Comparison of ENCODE assay signal across 9 mouse cellular contexts in the genomic region with DNA sequence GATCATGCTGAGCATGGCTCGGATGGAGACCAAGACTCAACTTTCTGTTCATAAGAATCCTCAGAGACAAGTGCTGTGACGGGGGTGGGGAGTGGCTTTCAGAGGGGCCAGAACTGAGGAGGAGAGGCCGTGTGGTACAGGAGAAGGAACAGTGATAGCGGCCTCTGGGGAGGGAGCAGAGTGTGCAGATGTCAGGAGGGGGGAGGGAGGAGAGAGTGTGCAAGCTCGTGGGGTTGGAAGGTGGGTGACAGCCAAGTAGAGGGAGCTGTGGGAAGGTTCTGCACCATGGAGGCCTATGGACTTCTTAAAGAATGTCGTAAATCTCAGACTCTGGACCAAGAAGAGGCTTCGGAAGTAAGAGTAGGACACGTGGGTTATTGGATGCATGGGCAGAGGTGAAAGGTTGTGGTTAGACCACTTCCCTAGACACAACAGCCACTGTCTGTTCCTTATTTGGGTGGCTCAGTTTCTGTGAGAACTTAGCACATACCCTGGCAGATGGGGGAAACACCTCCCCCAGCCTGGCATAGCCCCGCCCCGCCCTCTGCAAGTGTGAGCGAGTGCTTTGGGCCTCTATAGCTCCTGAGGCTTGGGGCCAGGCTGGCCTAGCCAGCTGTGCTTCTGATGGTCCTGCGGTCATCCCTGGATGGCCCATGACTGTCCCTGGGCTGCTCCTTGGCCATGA. TPM values are rescaled to one million over a fixed set of nuclear protein-coding genes. Genes with fewer than 3 reads are reported as not detected.
A peak's percentile ranks its signal among the peaks of the same experiment; 100 is the strongest.
DNase-seq lines count a peak whose midpoint lies in the region; ATAC-seq lines count a peak whose summit lies in the region.
"Had no signal": no experiment of that assay in that cellular context is flagged by ENCODE, and none has a peak within 500 bp of the region (broad histone marks: within the 10 kb centered on the region; RNA-seq: fewer than 3 reads in every experiment).

No protein-coding gene starts in this region.

- no peak overlapping the region for H3K9ac ChIP-seq in liver, embryonic 15.5 days
- H3K9ac ChIP-seq: forebrain, embryonic 13.5 days had no signal

- H3K9me3 ChIP-seq in liver, embryonic 15.5 days (replicated peaks): no peaks in the 10 kb centered on the region
- H3K9me3 ChIP-seq: forebrain, embryonic 13.5 days had no signal

- no peak overlapping the region for H3K4me2 ChIP-seq in liver, embryonic 15.5 days
- H3K4me2 ChIP-seq: forebrain, embryonic 13.5 days had no signal

- ATAC-seq in liver, embryonic 15.5 days (ENCODE audit: insufficient read depth): peak; percentile 15; the same call in 1 of the 2 replicates
- ATAC-seq: forebrain, embryonic 13.5 days had no signal

- WGBS in liver, embryonic 15.5 days (ENCODE audit: insufficient replicate concordance): 40% methylated on average over 12 of the region's 12 CpGs

- peaks cover 3% of the 10 kb centered on the region for H3K4me1 ChIP-seq in liver, embryonic 15.5 days (replicated peaks)
- H3K4me1 ChIP-seq: forebrain, embryonic 13.5 days had no signal

- intact Hi-C loops in left cerebral cortex, postnatal 36 days (cut with DNase I): no loop called here
- intact Hi-C loops in heart, postnatal 10 days (cut with DNase I): no loop called here

- no peak overlapping the region for H3K4me3 ChIP-seq in liver, embryonic 15.5 days (replicated peaks)
- H3K4me3 ChIP-seq: forebrain, embryonic 13.5 days; layer of hippocampus, adult 2 months had no signal

- H3K36me3 ChIP-seq in liver, embryonic 15.5 days (replicated peaks): peaks cover 93% of the 10 kb centered on the region

- H3K27me3 ChIP-seq in liver, embryonic 15.5 days: no peaks in the 10 kb centered on the region
- H3K27me3 ChIP-seq: forebrain, embryonic 13.5 days had no signal

- no peak overlapping the region for H3K27ac ChIP-seq in liver, embryonic 15.5 days (replicated peaks)
- H3K27ac ChIP-seq: forebrain, embryonic 13.5 days; layer of hippocampus, adult 2 months had no signal

- peak; percentile 88 for DNase-seq in A20 (ENCODE audit: low read depth, low spot score)
- peak; percentile 89 for DNase-seq in CD4-positive helper T cell, adult 2 months (ENCODE audit: low read depth, low spot score)
- DNase-seq in spleen, adult 18-20 months: peak; percentile 71 to 80
- no peak for DNase-seq in left cerebral cortex, postnatal 36 days (ENCODE audit: low spot score in 2 of 2)
- no peak for DNase-seq in heart, postnatal 10 days
- DNase-seq in cerebellum, adult 9-10 months: no peak

RNA-seq across cellular contexts. Expression of gene Ampd3, which starts 28.5 kb away (rescaled TPM):
- 28.0 and 30.8 TPM in 2 replicates for polyA plus RNA-seq in liver, embryonic 15.5 days (2015; fragmentation: Nextera tagmentation; extraction: Ambion mirVana)
- total RNA-seq in left cerebral cortex, postnatal 36 days (2021): 10 to 100 TPM; 19.7 to 25.4 TPM
- 10 to 100 TPM; 37.7 to 39.2 TPM for total RNA-seq in heart, postnatal 10 days (2021)

RNA-seq across cellular contexts. Expression of gene Rnf141, which starts 47.7 kb away (rescaled TPM):
- 24.7 and 29.0 TPM in 2 replicates for polyA plus RNA-seq in liver, embryonic 15.5 days (2015; fragmentation: Nextera tagmentation; extraction: Ambion mirVana)
- total RNA-seq in left cerebral cortex, postnatal 36 days (2021): 10 to 100 TPM; 70.1 to 79.3 TPM
- 10 to 100 TPM; 50.4 to 51.2 TPM for total RNA-seq in heart, postnatal 10 days (2021)

Comparison
In these comparisons a context has a peak if more than half of its experiments do, and no peak if none do; other contexts are left out.
1. DNase-seq: peak in A20 (single experiment), CD4-positive helper T cell, adult 2 months (single experiment) and spleen, adult 18-20 months (2 of 2); none in left cerebral cortex, postnatal 36 days (0 of 2), heart, postnatal 10 days (0 of 2) and cerebellum, adult 9-10 months (single experiment).